Mouse (Mus musculus): ENCODE results near the gene Bcl2.

DNA sequence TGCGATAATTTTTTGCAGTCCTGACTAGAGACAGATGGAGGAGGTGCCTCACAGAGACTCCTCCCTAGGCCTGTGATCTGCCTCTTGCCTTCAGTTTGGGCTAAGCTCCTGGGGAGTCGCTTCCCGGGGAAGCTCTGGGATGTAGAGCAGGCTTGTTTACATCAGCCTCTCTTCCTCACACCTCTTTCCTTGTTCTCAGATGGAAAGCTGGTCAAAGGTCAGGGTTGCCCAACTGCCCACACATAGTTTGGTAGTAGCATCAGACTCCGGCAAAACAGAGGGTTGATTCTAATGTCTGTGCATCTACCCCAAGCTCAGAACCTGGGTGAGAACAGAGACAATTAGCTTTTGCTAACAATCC is 84.6 kb downstream of the Bcl2 start:
- TF ChIP-seq CTCF (IDR thresholded peaks at IDR 0.05; ENCODE audit: extremely low read depth, insufficient read depth, low read length) (no peak), POLR2A (IDR thresholded peaks at IDR 0.05; ENCODE audit: extremely low read depth, insufficient read depth, low read length) (no peak)
